Mouse (Mus musculus) neural tube, embryonic 14.5 days (tissue): ENCODE measurements around the gene Ttc41. TPM values are rescaled to one million over a fixed set of nuclear protein-coding genes. Genes with fewer than 3 reads are reported as not detected.

ENCODE experiments used
- ATAC-seq: fragments of 200-750 bp; cut with Nextera tagmentation; 2 replicates; pipeline ENCODE4 v1.8.0; 2017; ENCODE audit warnings: low read depth, mild to moderate bottlenecking, moderate TSS enrichment, moderate library complexity
- H3K27ac ChIP-seq: fragments of 300-500 bp; sonication (generic); 2 replicates; pipeline ENCODE4 v1.5.1; 2014; ENCODE audit warnings: low read depth, mild to moderate bottlenecking, control low read depth, low read length, moderate library complexity, mixed read lengths
- H3K27me3 ChIP-seq: fragments of 300-500 bp; sonication (generic); 2 replicates; pipeline ENCODE4 v1.6.1; 2014; ENCODE audit warnings: low read length; ENCODE audit not compliant: control insufficient read depth, insufficient read depth
- H3K36me3 ChIP-seq: fragments of 300-500 bp; sonication (generic); 2 replicates; pipeline ENCODE4 v1.6.1; 2014; ENCODE audit warnings: low read length, mixed read lengths; ENCODE audit not compliant: control insufficient read depth, insufficient read depth
- H3K4me1 ChIP-seq: fragments of 300-500 bp; sonication (generic); 2 replicates; pipeline ENCODE4 v1.6.1; 2014; ENCODE audit warnings: low read length; ENCODE audit not compliant: control insufficient read depth, insufficient read depth
- H3K4me2 ChIP-seq: fragments of 300-500 bp; sonication (generic); 2 replicates; pipeline ENCODE4 v1.6.1; 2014; ENCODE audit warnings: mild to moderate bottlenecking, low read depth, low read length, control low read depth
- H3K4me3 ChIP-seq: fragments of 300-500 bp; sonication (generic); 2 replicates; pipeline ENCODE4 v1.5.1; 2014; ENCODE audit warnings: low read depth, low read length, control low read depth, mixed read lengths
- H3K9ac ChIP-seq: fragments of 300-500 bp; sonication (generic); replicated peaks from 2 replicates; pipeline ENCODE4 v1.6.1; 2014; ENCODE audit warnings: low read depth, mild to moderate bottlenecking, control low read depth, low read length, mixed read lengths
- H3K9me3 ChIP-seq: fragments of 300-500 bp; sonication (generic); 2 replicates; pipeline ENCODE4 v1.6.1; 2016; ENCODE audit warnings: low read length; ENCODE audit not compliant: control insufficient read depth
- WGBS: fragments of 180-500 bp; shearing (Covaris S2); extraction: QIAGEN DNeasy Blood & Tissue Kit; methylation state at CpG from one replicate; pipeline ENCODE4 v1.1.7; 2014; 5-methylcytosine and 5-hydroxymethylcytosine counted together
- polyA plus RNA-seq: library from polyadenylated mRNA; unstranded; fragments of >200 nt; fragmentation: Nextera tagmentation; extraction: Ambion mirVana; gene quantifications from 2 replicates; pipeline ENCODE4 v1.2.1, GENCODE M21; 2014

The Ttc41 gene
- polyA plus RNA-seq, 1 experiment from 2014 or later: 2.0 TPM

GRCm38 (mm10) chr10:86704141-86704540 is 1.5 kb upstream of the Ttc41 start:
- peaks cover 31% of the 10 kb centered on the region for H3K36me3 ChIP-seq
- no peak overlapping the region for H3K27ac ChIP-seq
- 7% methylated on average over 8 of the region's 8 CpGs for WGBS
- no peaks in the 10 kb centered on the region for H3K9me3 ChIP-seq
- peak overlapping the region; percentile 93 for H3K9ac ChIP-seq
- no peaks in the 10 kb centered on the region for H3K27me3 ChIP-seq
- peak overlapping the region; percentile 82 for H3K4me3 ChIP-seq
- peaks cover 40% of the 10 kb centered on the region for H3K4me1 ChIP-seq
- ATAC-seq: no peak
- H3K4me2 ChIP-seq: peak overlapping the region; percentile 62

GRCm38 (mm10) chr10:86704589-86705191 is 921 bp upstream of the Ttc41 start:
- Histone ChIP-seq H3K4me2 (peak overlapping the region; percentile 62), H3K9ac (peak overlapping the region; percentile 93), H3K27me3 (no peaks in the 10 kb centered on the region), H3K36me3 (peaks cover 29% of the 10 kb centered on the region), H3K4me1 (peaks cover 34% of the 10 kb centered on the region), H3K27ac (peak overlapping the region; percentile 85), H3K4me3 (peak overlapping the region; percentile 82), H3K9me3 (no peaks in the 10 kb centered on the region)
- under 1% methylated on average over 33 of the region's 33 CpGs for WGBS
- ATAC-seq: peak; percentile 4

GRCm38 (mm10) chr10:86705922-86706752 is 526 bp downstream of the Ttc41 start:
- WGBS: 4% methylated on average over 33 of the region's 33 CpGs
- H3K27me3 ChIP-seq: no peaks in the 10 kb centered on the region

GRCm38 (mm10) chr10:86707134-86707533 is 1.5 kb downstream of the Ttc41 start:
- no peaks in the 10 kb centered on the region for H3K27me3 ChIP-seq
- ATAC-seq: no peak
- no peak overlapping the region for H3K4me3 ChIP-seq
- H3K36me3 ChIP-seq: peaks cover 8% of the 10 kb centered on the region
- peak overlapping the region; percentile 65; the same call in 1 of the 2 replicates for H3K4me2 ChIP-seq
- H3K9ac ChIP-seq: peak overlapping the region; percentile 69; the same call in 1 of the 2 replicates
- H3K9me3 ChIP-seq: no peaks in the 10 kb centered on the region
- H3K27ac ChIP-seq: no peak overlapping the region; the same call in 1 of the 2 replicates
- H3K4me1 ChIP-seq: peaks cover 22% of the 10 kb centered on the region
- WGBS: 87% methylated on average over 3 of the region's 3 CpGs

More at GRCm38 (mm10) chr10:86705922-86706752, 526 bp downstream of the Ttc41 start:
- peak overlapping the region; percentile 82 for H3K4me3 ChIP-seq
- H3K27ac ChIP-seq: peak overlapping the region; percentile 93
- peak overlapping the region; percentile 69 for H3K9ac ChIP-seq
- H3K9me3 ChIP-seq: no peaks in the 10 kb centered on the region
- H3K4me2 ChIP-seq: peak overlapping the region; percentile 65
- peaks cover 26% of the 10 kb centered on the region for H3K4me1 ChIP-seq
- H3K36me3 ChIP-seq: peaks cover 15% of the 10 kb centered on the region
- peak; percentile 91 for ATAC-seq

GRCm38 (mm10) chr10:86712156-86712555 is 6.5 kb downstream of the Ttc41 start:
- Histone ChIP-seq H3K36me3 (no peaks in the 10 kb centered on the region), H3K9ac (no peak overlapping the region), H3K9me3 (no peaks in the 10 kb centered on the region), H3K27me3 (no peaks in the 10 kb centered on the region), H3K4me1 (no peaks in the 10 kb centered on the region), H3K4me2 (no peak overlapping the region), H3K4me3 (no peak overlapping the region), H3K27ac (no peak overlapping the region)
- 85% methylated on average over 3 of the region's 3 CpGs for whole genome bisulfite sequencing
- ATAC-seq: no peak

GRCm38 (mm10) chr10:86727548-86727980 is 22.0 kb downstream of the Ttc41 start:
- H3K27me3 ChIP-seq: no peaks in the 10 kb centered on the region
- H3K9ac ChIP-seq: peak overlapping the region; percentile 37; the same call in 1 of the 2 replicates
- no peaks in the 10 kb centered on the region for H3K36me3 ChIP-seq
- H3K4me3 ChIP-seq: peak overlapping the region; percentile 22; the same call in 1 of the 2 replicates
- ATAC-seq: peak; percentile 80
- no peak overlapping the region for H3K27ac ChIP-seq
- no peaks in the 10 kb centered on the region for H3K4me1 ChIP-seq
- no peaks in the 10 kb centered on the region for H3K9me3 ChIP-seq
- H3K4me2 ChIP-seq: peak overlapping the region; percentile 47
- 7% methylated on average over 12 of the region's 12 CpGs for WGBS

- H3K27ac ChIP-seq: no peak overlapping the region
- no peaks in the 10 kb centered on the region for H3K9me3 ChIP-seq
- ATAC-seq: no peak
- no peak overlapping the region for H3K4me3 ChIP-seq
- 96% methylated on average over 3 of the region's 3 CpGs for WGBS
- no peaks in the 10 kb centered on the region for H3K36me3 ChIP-seq
- H3K27me3 ChIP-seq: no peaks in the 10 kb centered on the region
- no peak overlapping the region for H3K9ac ChIP-seq
- no peaks in the 10 kb centered on the region for H3K4me1 ChIP-seq
- H3K4me2 ChIP-seq: no peak overlapping the region; the same call in 1 of the 2 replicates
Measured at GRCm38 (mm10) chr10:86728176-86728575, 22.6 kb downstream of the Ttc41 start.

GRCm38 (mm10) chr10:86730823-86731499 is 25.4 kb downstream of the Ttc41 start:
- peak overlapping the region; percentile 49 for H3K4me2 ChIP-seq
- 10% methylated on average over 22 of the region's 22 CpGs for WGBS
- no peaks in the 10 kb centered on the region for H3K36me3 ChIP-seq
- no peaks in the 10 kb centered on the region for H3K27me3 ChIP-seq
- 0 out of 2 replicates have a peak overlapping the region, but pooled peaks have one; percentile 5 for H3K9ac ChIP-seq
- no peaks in the 10 kb centered on the region for H3K4me1 ChIP-seq
- no peak overlapping the region for H3K27ac ChIP-seq
- ATAC-seq: peak; percentile 54; the same call in 1 of the 2 replicates
- no peaks in the 10 kb centered on the region for H3K9me3 ChIP-seq
- peak overlapping the region; percentile 34 for H3K4me3 ChIP-seq
